Mouse (Mus musculus): ENCODE results near the gene Npl.
"Not testable (repeated sequence)": the region's sequence is repeated elsewhere in the genome, so short reads cannot be mapped to it uniquely, and the experiment has no call there.

Npl gene

DNA sequence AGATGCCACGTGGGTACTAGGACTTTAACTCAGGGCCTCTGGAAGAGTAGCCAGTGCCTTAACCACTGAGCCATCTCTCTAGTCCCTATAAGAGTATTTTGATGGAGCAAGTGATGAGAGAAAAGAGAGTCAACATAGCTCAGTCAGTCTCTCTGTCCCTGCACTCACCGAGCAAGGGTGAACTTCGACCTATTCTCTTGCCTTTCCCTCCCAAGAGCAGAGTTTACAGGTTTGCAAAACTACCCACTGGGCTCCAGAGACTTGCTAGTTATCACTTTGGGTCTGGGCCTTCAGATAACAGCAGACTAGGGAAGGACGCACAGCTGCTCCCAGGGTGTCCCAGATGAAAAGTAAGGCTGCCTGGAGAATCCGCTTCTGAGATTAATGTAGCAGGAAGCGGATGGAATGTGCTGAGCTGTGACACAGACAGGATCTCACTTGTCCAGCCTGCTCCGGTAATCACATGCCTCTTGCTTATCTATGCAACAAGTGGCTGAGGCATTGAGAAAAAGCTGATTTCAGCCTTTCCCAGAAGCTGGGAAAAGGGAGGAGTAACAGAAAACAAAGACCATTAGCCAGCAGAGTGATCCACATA, 7.0 kb downstream of the Npl start:
- ATAC-seq (ENCODE audit: low TSS enrichment) = no peak

- no peak for ATAC-seq (ENCODE audit: low TSS enrichment)
Observed at GRCm38 (mm10) chr1:153540753-153541152, 9.1 kb downstream of the Npl start.

DNA sequence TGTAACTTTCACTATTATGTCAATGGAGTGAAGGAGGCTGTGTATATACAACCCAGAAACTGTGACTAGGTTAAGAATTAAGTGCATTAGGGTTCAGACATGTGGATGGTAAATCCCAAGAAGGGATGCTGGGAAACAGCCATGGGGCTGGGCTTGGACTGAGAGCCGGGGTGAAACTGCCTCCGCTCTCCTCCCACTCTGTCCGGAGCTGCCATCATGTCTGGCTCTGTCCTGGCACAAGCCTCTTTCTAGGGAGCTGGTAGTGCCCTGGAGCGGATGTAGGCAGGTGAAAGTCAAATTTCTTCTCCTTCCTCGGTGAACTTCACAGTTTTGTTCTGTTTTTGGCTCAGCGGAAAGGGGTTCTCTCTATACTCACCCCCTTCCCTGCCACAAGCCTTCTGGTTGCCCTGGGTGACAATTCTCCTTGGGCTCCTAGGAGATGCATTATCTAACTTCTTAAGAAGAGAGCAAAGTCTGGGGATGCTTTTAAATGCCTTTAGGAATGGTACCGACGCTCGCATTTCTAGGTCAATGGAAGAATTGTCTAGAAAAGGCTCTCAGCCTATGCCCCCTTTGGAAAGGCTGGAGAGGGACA, 10.0 kb downstream of the Npl start:
- no peak for ATAC-seq (ENCODE audit: low TSS enrichment)

DNA sequence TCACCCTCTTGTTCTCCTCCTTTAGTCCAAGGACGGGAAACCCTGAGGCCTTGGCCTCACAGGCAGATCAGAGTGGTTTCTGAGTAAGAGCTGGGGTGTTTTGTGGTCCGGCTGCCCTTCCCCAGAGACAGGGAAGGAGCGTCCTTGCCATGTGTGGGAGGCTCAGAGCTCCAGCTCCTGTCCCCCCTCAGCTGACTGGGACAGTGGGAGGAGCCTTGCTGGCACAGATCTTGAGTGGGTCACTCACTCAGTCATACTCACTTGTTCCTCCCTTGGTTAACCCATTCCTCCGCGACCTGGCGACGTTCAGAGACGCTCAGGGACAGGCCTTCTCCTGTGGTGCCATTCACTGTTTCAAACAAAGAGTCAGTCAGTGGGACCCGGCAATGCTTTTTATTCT, 14.2 kb downstream of the Npl start:
- ATAC-seq (ENCODE audit: low TSS enrichment) = no peak

GRCm38 (mm10) chr1:153532896-153533295, 16.9 kb downstream of the Npl start:
- ATAC-seq (ENCODE audit: low TSS enrichment) = not testable (repeated sequence)

- ATAC-seq (ENCODE audit: low TSS enrichment) = no peak
Observed at GRCm38 (mm10) chr1:153532234-153532841, 17.5 kb downstream of the Npl start.

- no peak for ATAC-seq (ENCODE audit: low TSS enrichment)
Observed at GRCm38 (mm10) chr1:153531677-153532233, 18.1 kb downstream of the Npl start.

- ATAC-seq (ENCODE audit: low TSS enrichment) = no peak
Observed at GRCm38 (mm10) chr1:153522116-153522515, 27.7 kb downstream of the Npl start.

GRCm38 (mm10) chr1:153515368-153515767, 34.5 kb downstream of the Npl start:
- ATAC-seq (ENCODE audit: low TSS enrichment) = no peak

GRCm38 (mm10) chr1:153510330-153511009, 39.4 kb downstream of the Npl start:
- ATAC-seq (ENCODE audit: low TSS enrichment) = no peak

DNA sequence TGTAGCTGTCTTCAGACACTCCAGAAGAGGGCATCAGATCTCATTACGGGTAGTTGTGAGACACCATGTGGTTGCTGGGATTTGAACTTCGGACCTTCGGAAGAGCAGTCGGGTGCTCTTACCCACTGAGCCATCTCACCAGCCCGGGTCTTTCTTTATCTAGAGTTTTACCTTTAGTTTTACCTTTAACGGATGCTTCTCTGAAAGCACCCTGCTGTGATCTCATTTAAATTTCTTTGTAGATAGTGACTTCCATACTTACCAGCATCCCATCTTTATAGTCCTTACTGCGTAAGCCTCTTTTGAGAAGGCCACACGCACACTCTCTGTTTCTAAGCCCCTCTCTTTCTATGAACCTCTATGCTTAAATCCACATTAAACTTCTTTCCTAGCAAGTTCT, 40.3 kb downstream of the Npl start:
- not testable (repeated sequence) for ATAC-seq (ENCODE audit: low TSS enrichment)

DNA sequence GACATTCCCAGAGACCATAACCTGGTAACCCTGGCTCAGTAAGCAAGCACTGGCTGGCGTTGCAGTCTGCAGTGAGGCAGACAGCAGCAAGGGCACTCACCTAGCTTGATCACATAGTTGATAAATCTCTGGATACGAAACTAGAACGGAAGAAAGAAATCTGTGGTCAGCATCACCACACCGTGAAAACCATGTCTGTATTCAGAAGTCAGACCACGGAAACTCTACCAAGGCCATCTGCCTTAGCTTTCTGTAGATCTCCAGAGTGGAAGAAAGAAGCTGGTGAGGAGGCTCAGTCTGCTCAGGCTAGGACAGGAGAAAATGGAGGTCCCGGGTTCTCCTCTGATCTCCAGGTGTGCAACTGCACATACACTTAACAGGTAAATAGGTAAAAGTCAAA, 40.8 kb downstream of the Npl start:
- ATAC-seq (ENCODE audit: low TSS enrichment) = no peak

DNA sequence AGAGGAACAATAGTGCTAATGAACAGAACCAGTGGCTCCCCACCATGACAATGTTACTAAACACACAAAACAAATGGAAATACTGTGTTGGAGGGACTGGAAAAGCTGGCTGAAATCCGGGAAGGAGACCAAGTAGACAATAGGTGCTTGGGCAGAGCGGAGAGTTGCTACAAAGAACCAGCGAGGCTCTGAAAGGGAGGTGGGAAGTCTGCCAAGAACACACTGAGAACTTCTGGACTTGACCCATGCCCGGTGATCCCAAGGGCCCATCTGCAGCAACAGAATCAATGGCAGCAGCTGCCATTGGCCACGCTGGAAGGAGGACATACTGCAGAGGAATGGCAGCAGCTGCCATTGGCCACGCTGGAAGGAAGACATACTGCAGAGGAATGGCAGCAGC, 43.6 kb downstream of the Npl start:
- no peak for ATAC-seq (ENCODE audit: low TSS enrichment)

DNA sequence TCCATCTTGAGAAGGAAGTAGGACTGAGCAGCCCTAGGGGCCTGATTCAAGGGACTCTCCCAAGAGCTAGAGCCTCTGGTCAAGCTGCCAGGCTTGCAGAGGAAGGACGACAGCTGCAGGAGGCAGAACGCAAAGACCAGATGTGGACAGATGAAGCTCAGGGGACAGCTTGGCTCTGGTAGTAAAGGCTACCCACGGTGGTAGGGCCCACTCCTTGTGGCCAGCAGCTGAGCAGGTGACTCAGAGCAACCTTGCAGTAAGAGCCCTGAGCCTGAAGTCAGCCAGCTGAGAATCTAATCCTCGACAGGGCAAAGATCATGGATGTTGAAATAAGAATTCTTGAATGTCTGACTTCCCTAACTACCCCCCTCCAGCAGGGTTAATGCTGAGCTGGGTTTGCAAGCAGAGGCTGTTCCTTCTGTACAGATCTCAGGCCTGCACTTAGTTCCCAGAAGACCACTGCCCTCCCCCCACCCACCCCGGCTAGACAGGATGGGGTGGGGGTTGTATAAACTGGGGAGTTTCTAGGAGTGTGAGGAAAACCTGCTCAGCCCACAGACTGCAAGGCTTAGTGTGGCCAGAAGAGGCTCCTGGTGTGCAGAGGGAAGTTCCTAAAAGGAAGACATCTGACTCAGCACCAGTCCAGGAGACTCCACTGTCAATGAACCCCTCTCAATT, 48.1 kb downstream of the Npl start:
- peak; percentile 52; the same call in 1 of the 2 replicates for ATAC-seq (ENCODE audit: low TSS enrichment)

DNA sequence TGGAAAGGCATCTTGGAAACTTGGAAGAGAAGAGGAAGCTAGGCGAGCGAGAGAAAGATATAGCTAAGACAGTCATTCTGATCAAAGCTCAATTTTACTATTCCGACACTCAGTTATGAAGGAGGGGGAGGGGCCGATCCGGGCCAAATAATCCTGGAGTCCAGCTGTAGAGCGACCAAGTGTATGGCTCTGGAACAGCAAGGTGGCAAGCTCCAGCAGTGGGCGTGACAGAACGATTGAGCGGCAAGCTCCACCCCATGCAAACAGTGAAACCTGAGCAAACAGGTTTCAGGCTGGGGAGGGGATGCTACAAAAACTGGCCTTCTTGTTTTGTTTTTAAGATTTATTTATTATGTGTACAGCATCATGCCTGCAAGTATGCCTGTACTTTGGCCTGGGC, 49.8 kb downstream of the Npl start:
- ATAC-seq (ENCODE audit: low TSS enrichment) = no peak

- no peak for ATAC-seq (ENCODE audit: low TSS enrichment)
Observed at GRCm38 (mm10) chr1:153496030-153496429, 53.8 kb downstream of the Npl start.

DNA sequence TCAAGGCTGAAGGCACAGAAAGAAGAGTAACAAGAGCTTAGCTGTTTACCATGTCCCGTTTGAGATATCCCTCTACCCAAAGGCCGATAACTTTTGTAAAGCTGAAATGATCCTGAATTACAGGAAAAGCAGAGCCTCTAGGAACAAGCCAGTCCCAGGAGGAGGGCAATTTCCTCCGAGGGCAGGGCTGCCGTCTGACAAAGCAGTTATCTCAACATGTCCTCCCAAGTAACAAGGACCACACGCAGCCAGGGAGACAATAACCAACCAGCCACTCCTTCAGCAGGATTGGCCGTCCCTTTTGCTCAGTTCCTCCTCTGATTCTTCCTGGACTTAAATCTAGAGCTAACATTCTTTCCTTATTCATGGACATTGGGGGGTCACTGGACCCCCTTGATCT, 55.9 kb downstream of the Npl start:
- no peak for ATAC-seq (ENCODE audit: low TSS enrichment)

GRCm38 (mm10) chr1:153493338-153493737, 56.5 kb downstream of the Npl start:
- ATAC-seq (ENCODE audit: low TSS enrichment) = no peak

GRCm38 (mm10) chr1:153491822-153492221, 58.0 kb downstream of the Npl start:
- no peak for ATAC-seq (ENCODE audit: low TSS enrichment)

DNA sequence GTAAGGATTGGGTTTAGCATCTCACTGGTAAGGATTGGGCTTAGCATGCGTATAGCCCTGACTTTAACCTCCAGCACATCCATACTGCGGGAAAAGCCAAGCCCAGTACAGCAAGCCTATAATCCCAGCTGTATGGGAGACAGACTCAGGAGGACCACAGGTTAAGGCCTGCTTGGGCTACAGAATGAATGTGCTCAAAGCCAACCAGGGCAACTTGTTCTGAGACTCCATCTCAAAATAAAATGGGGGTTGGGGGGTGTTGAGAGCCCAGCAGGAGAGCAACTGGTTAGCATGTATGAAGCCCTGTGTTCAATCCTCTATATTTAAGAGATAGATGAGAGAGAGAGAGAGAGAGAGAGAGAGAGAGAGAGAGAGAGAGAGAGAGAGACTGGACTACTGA, 58.5 kb downstream of the Npl start:
- ATAC-seq (ENCODE audit: low TSS enrichment) = no peak

GRCm38 (mm10) chr1:153489963-153490362, 59.9 kb downstream of the Npl start:
- no peak for ATAC-seq (ENCODE audit: low TSS enrichment)

- ATAC-seq (ENCODE audit: low TSS enrichment) = no peak
Observed at GRCm38 (mm10) chr1:153489540-153489939, 60.3 kb downstream of the Npl start.
